ENCODE assay signal across 22 mouse cellular contexts in the genomic region with DNA sequence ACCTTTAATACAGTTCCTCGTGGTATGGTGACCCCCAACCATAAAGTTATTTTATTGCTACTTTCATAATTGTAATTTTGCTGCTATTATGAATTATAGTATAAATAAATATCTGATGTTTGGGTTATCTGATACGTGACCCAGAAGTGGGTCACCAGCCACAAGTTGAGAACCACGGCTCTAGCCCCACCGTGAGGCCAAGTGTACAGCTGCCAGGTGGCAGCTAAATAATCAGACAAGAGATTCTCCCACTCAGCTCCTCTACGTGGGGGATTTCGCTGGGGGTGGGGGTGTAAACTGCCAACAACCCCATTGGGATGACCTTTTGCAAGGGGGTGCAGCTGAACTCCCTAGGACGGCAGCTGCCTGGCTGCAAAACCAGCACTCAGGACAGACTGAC. TPM values are rescaled to one million over a fixed set of nuclear protein-coding genes. Genes with fewer than 3 reads are reported as not detected.
"Had no signal": no experiment of that assay in that cellular context is flagged by ENCODE, and none has a peak within 500 bp of the region (broad histone marks: within the 10 kb centered on the region; RNA-seq: fewer than 3 reads in every experiment).

No protein-coding gene starts in this region.

- H3K4me3 ChIP-seq: left cerebral cortex, adult 2 months; liver, embryonic 13.5 days; midbrain, embryonic 12.5 days; midbrain, embryonic 15.5 days; neural tube, embryonic 13.5 days; stomach, embryonic 15.5 days had no signal

- H3K27ac ChIP-seq: left cerebral cortex, adult 2 months; liver, embryonic 13.5 days; macrophage; midbrain, embryonic 12.5 days; midbrain, embryonic 15.5 days; neural tube, embryonic 13.5 days; stomach, embryonic 15.5 days had no signal

- H3K36me3 ChIP-seq: liver, embryonic 13.5 days; midbrain, embryonic 12.5 days; midbrain, embryonic 15.5 days; neural tube, embryonic 13.5 days; stomach, embryonic 15.5 days had no signal

- H3K4me2 ChIP-seq: liver, embryonic 13.5 days; lung, embryonic 14.5 days; midbrain, embryonic 12.5 days; midbrain, embryonic 15.5 days; neural tube, embryonic 13.5 days; stomach, embryonic 15.5 days had no signal

- DNase-seq: kidney, postnatal 10 days; kidney, postnatal 36 days; layer of hippocampus, postnatal 36 days; liver, embryonic 13.5 days; lung, embryonic 14.5 days; retina, postnatal 1 day; right cerebral cortex, postnatal 25 days; spleen, adult 18-20 months; thymus, postnatal 25 days had no signal

- H3K9me3 ChIP-seq: liver, embryonic 13.5 days; midbrain, embryonic 12.5 days; midbrain, embryonic 15.5 days; neural tube, embryonic 13.5 days; stomach, embryonic 15.5 days had no signal

- H3K9ac ChIP-seq: liver, embryonic 13.5 days; lung, embryonic 14.5 days; midbrain, embryonic 12.5 days; midbrain, embryonic 15.5 days; neural tube, embryonic 13.5 days; stomach, embryonic 15.5 days had no signal

- ATAC-seq: lung, postnatal 0 days; midbrain, embryonic 15.5 days had no signal

RNA-seq across cellular contexts. Expression of a gene that starts 7.1 kb away (rescaled TPM):
- total RNA-seq: megakaryocyte, adult 5-6 weeks; neutrophil, adult 5-6 weeks had no signal
- polyA plus RNA-seq: macrophage had no signal

RNA-seq across cellular contexts. Expression of a gene that starts 44.7 kb away (rescaled TPM):
- total RNA-seq: layer of hippocampus, adult 8-10 months; layer of hippocampus, postnatal 10 days; layer of hippocampus, postnatal 36 days; left cerebral cortex, adult 2 months; left cerebral cortex, postnatal 10 days; left cerebral cortex, postnatal 36 days; neutrophil, adult 5-6 weeks had no signal
- polyA plus RNA-seq: liver, embryonic 13.5 days; macrophage had no signal
